In genomic region chr12:71365208-71365607, GRCm38 (mm10) we compare ENCODE assay signal across 19 mouse cellular contexts.
"Had no signal": no experiment of that assay in that cellular context is flagged by ENCODE, and none has a peak within 500 bp of the region (broad histone marks: within the 10 kb centered on the region; RNA-seq: fewer than 3 reads in every experiment).

No protein-coding gene starts in this region.

- H3K27ac ChIP-seq: left cerebral cortex, adult 2 months; liver, embryonic 15.5 days; lung, embryonic 15.5 days; midbrain, embryonic 10.5 days; midbrain, embryonic 13.5 days; neural tube, embryonic 12.5 days; stomach, embryonic 15.5 days had no signal

- H3K4me3 ChIP-seq: left cerebral cortex, adult 2 months; liver, embryonic 15.5 days; lung, embryonic 15.5 days; megakaryocyte, embryonic 14.5 days; midbrain, embryonic 10.5 days; midbrain, embryonic 13.5 days; neural tube, embryonic 12.5 days; neural tube, embryonic 15.5 days; stomach, embryonic 15.5 days had no signal

- H3K4me1 ChIP-seq: liver, embryonic 15.5 days; lung, embryonic 15.5 days; megakaryocyte, embryonic 14.5 days; neural tube, embryonic 12.5 days; stomach, embryonic 15.5 days had no signal

- H3K36me3 ChIP-seq: liver, embryonic 15.5 days; lung, embryonic 15.5 days; midbrain, embryonic 10.5 days; midbrain, embryonic 13.5 days; neural tube, embryonic 12.5 days; neural tube, embryonic 15.5 days; stomach, embryonic 15.5 days had no signal

- H3K9ac ChIP-seq: liver, embryonic 15.5 days; lung, embryonic 15.5 days; midbrain, embryonic 13.5 days; neural tube, embryonic 12.5 days; neural tube, embryonic 15.5 days; stomach, embryonic 15.5 days had no signal

- ATAC-seq: midbrain, embryonic 13.5 days had no signal

- H3K27me3 ChIP-seq: liver, embryonic 15.5 days; lung, embryonic 15.5 days; midbrain, embryonic 13.5 days; neural tube, embryonic 12.5 days; neural tube, embryonic 15.5 days; stomach, embryonic 15.5 days had no signal

- DNase-seq: kidney, postnatal 10 days; layer of hippocampus, postnatal 36 days; lung, adult 18-20 months; lung, postnatal 10 days; lung, postnatal 36 days; right cerebral cortex, adult 18-20 months; right cerebral cortex, postnatal 14 days; spleen, adult 18-20 months; thymus, postnatal 25 days had no signal

- H3K4me2 ChIP-seq: liver, embryonic 11.5 days; liver, embryonic 15.5 days; lung, embryonic 15.5 days; midbrain, embryonic 13.5 days; neural tube, embryonic 12.5 days; neural tube, embryonic 15.5 days; stomach, embryonic 15.5 days had no signal

- H3K9me3 ChIP-seq: liver, embryonic 15.5 days; lung, embryonic 15.5 days; midbrain, embryonic 10.5 days; midbrain, embryonic 13.5 days; neural tube, embryonic 12.5 days; neural tube, embryonic 15.5 days; stomach, embryonic 15.5 days had no signal
